Mouse (Mus musculus) heart, adult 2 months (tissue): Measurements from ENCODE around the gene Gm11555. TPM values are rescaled to one million over a fixed set of nuclear protein-coding genes. Genes with fewer than 3 reads are reported as not detected.
"Not testable (repeated sequence)": the region's sequence is repeated elsewhere in the genome, so short reads cannot be mapped to it uniquely, and the experiment has no call there.

Experiments
- DNase-seq, 2 experiments: peaks; one replicate each; pipeline ENCODE4 v3.0.0; 2021
- H3K27ac ChIP-seq: fragments of 200-600 bp; 2 replicates; pipeline ENCODE4 v1.8.1; 2022
- H3K27me3 ChIP-seq: fragments of 200-500 bp; 2 replicates; pipeline ENCODE4 v1.6.1; 2012; ENCODE audit warnings: mild to moderate bottlenecking, low read length, inconsistent platforms, mixed read lengths; ENCODE audit not compliant: control insufficient read depth, insufficient read depth
- H3K36me3 ChIP-seq: fragments of 200-500 bp; 2 replicates; pipeline ENCODE4 v1.6.1; 2012; ENCODE audit warnings: low read length, inconsistent platforms; ENCODE audit not compliant: control insufficient read depth, insufficient read depth
- H3K4me1 ChIP-seq: fragments of 200-500 bp; 2 replicates; pipeline ENCODE4 v1.6.1; 2011; ENCODE audit warnings: low read length; ENCODE audit not compliant: control insufficient read depth, insufficient read depth
- H3K4me3 ChIP-seq: fragments of 200-600 bp; 2 replicates; pipeline ENCODE4 v1.8.1; 2022
- H3K79me2 ChIP-seq: fragments of 200-500 bp; replicated peaks from 2 replicates; pipeline ENCODE4 v1.6.1; 2012; ENCODE audit warnings: mild to moderate bottlenecking, inconsistent platforms, low read length, moderate library complexity, mixed read lengths; ENCODE audit not compliant: control insufficient read depth, insufficient read depth
- H3K9ac ChIP-seq: fragments of 200-500 bp; 2 replicates; pipeline ENCODE4 v1.6.1; 2012; ENCODE audit warnings: low read depth, mild to moderate bottlenecking, control low read depth, inconsistent platforms, low read length, mixed read lengths
- CTCF ChIP-seq: fragments of 200-600 bp; IDR thresholded peaks from 2 replicates; pipeline ENCODE4 v1.8.1; 2022; ENCODE audit warnings: antibody characterized with exemption, mild to moderate bottlenecking, moderate library complexity
- EP300 ChIP-seq: fragments of 200-500 bp; IDR thresholded peaks from 2 replicates; pipeline ENCODE4 v1.6.1; 2011; ENCODE audit warnings: low read depth, low read length, control low read depth; ENCODE audit not compliant: insufficient read depth
- POLR2A ChIP-seq: fragments of 200-500 bp; IDR thresholded peaks from 2 replicates; pipeline ENCODE4 v1.6.1; 2011; ENCODE audit warnings: mild to moderate bottlenecking, low read depth, low read length, control low read depth; ENCODE audit not compliant: insufficient read depth
- WGBS: fragments of 180-500 bp; shearing (Covaris S2); methylation state at CpG from one replicate; pipeline ENCODE4 v1.1.7; 2018; 5-methylcytosine and 5-hydroxymethylcytosine counted together
- intact Hi-C: fragments of 180-260 bp; cut with DNase I; formaldehyde crosslinking; loops from one replicate; pipeline ENCODE4 v1.15.1; 2025
- polyA plus RNA-seq: library from polyadenylated mRNA; depleted of rRNA; stranded (reverse); fragments of >200 nt; gene quantifications from 2 replicates; pipeline ENCODE4 v1.2.3, GENCODE M21; 2012; rRNA removed
- total RNA-seq, 2 experiments: library from RNA; stranded (reverse); gene quantifications; 2 replicates each; pipeline ENCODE4 v1.2.3; 2021

Gene Gm11555
- total and polyA plus RNA-seq, 3 experiments, result not detected

GRCm38 (mm10) chr11:99620335-99620734 is 29.7 kb downstream of the Gm11555 start, which contains the start of gene Gm11562:
Gene Gm11562, minus strand, starts transcription at chr11:99620435.
- no peaks in the 10 kb centered on the region for H3K4me1 ChIP-seq
- no peaks in the 10 kb centered on the region for H3K79me2 ChIP-seq
- H3K27me3 ChIP-seq, result no peaks in the 10 kb centered on the region
- no peak for DNase-seq
- H3K4me3 ChIP-seq, result no peak within 1 kb of the TSS
- H3K27ac ChIP-seq, result no peak within 1 kb of the TSS
- no peak within 1 kb of the TSS for H3K9ac ChIP-seq
- intact Hi-C loops, result no loop called here
- WGBS, result 67% methylated on average over 2 of the region's 2 CpGs
- TF ChIP-seq POLR2A, result no peak
- TF ChIP-seq CTCF, result no peak
- no peak for TF ChIP-seq EP300
- H3K36me3 ChIP-seq, result no peaks in the 10 kb centered on the region

DNA sequence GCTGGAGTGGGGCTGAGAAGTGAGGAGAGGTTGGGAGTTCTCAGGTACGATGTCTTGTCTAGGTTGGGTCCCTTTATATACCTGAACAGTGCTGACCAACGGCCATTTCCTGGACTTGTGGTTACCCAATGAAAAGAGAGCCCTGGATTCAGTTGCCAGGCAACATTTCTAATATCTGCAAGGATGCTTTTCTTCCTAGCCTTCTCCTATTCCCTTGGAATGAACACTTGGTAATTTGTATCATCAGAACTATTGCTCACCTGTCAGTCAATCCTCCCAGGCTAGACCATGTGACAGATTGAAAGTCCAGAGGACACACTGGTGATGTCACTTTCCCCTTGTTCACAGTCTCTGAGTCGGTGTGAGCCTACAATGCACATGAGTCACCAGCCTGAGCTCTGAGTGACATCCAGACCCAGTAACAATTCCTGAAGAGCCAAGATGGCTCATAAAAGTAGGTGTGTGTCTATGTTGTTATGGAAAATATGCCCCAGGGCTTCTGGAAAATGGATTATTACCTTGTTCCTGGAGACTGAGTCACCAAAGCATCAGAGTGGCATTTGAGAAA is 35.2 kb downstream of the Gm11555 start, which contains the start of gene Krtap2-4:
Gene Krtap2-4 (minus strand): TSS at position 51 of the 568 bp plus-strand sequence.
- no peaks in the 10 kb centered on the region for H3K36me3 ChIP-seq
- intact Hi-C loops, result no loop called here
- no peak within 1 kb of the TSS for H3K27ac ChIP-seq
- H3K4me1 ChIP-seq, result no peaks in the 10 kb centered on the region
- no peak within 1 kb of the TSS for H3K4me3 ChIP-seq
- TF ChIP-seq EP300 (no peak), POLR2A (no peak), CTCF (no peak)
- WGBS, result 65% methylated on average over 3 of the region's 3 CpGs
- H3K27me3 ChIP-seq, result no peaks in the 10 kb centered on the region
- no peak for DNase-seq
- no peaks in the 10 kb centered on the region for H3K79me2 ChIP-seq
- H3K9ac ChIP-seq, result no peak within 1 kb of the TSS

DNA sequence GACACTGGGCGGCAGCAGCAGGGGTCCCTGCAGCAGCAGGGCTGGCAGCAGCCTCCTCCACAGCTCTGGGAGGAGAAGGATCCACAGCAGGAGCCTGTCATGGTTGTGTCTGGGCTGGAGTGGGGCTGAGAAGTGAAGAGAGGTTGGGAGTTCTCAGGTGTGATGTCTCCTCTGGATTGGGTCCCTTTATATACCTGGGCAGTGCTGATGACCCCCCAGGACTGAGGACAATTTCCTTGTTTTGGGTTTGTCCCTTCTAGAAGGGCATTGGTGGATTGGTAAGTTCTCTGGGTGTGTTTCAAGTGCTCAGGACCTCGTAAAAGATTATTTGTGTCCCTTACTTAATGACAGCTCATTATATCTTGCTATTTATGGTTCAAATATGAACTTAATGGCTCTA is 39.9 kb downstream of the Gm11555 start, which contains the start of gene Gm11937:
Gene Gm11937 (minus strand): TSS at position 101 of the 400 bp plus-strand sequence.
- H3K9ac ChIP-seq, H3K36me3 ChIP-seq, DNase-seq, H3K79me2 ChIP-seq, intact Hi-C loops, H3K27me3 ChIP-seq, H3K4me1 ChIP-seq, H3K27ac ChIP-seq, H3K4me3 ChIP-seq: not testable (repeated sequence)
- 51% methylated on average over 1 of the region's 2 CpGs for WGBS

DNA sequence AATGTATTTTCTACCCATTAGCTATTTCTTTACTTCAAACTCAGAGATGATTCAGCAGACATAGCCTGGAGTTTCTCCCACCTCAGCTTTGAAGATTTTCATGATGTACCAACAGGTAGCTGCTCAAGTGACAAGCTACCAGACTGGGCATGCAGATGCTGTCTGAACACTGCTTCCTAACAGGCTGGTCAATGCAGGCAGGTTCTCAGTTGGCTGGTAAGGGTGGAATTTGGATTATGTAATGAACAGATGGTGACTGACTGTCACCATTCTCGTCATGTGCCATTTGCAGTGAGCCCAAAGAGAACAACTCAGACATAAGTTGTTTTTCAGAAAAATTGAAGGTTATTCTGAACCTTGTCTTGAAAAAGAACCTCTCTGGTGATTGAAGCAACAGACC is 40.9 kb downstream of the Gm11555 start:
- no peaks in the 10 kb centered on the region for H3K4me1 ChIP-seq
- H3K9ac ChIP-seq, result no peak overlapping the region
- no peak overlapping the region for H3K27ac ChIP-seq
- no peaks in the 10 kb centered on the region for H3K79me2 ChIP-seq
- TF ChIP-seq POLR2A, result no peak
- no peak for TF ChIP-seq EP300
- TF ChIP-seq CTCF, result no peak
- H3K4me3 ChIP-seq, result no peak overlapping the region
- DNase-seq, result no peak
- no peaks in the 10 kb centered on the region for H3K27me3 ChIP-seq
- WGBS, result 56% methylated on average over 1 of the region's 1 CpGs
- H3K36me3 ChIP-seq, result no peaks in the 10 kb centered on the region
- intact Hi-C loops, result no loop called here

DNA sequence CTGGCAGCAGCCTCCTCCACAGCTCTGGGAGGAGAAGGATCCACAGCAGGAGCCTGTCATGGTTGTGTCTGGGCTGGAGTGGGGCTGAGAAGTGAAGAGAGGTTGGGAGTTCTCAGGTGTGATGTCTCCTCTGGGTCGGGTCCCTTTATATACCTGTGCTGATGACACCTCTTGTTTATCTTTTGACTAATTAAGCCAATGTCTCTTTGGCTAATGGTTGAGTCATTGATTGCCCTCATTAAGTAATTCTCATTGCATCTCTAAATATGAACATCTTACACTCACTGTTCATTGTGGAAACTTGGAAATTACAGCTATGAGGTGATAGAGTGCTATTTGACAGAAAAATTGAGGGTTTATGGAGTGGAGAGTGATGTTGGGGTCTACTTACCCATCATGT is 46.8 kb downstream of the Gm11555 start, which contains the start of gene Gm11938:
Gene Gm11938 (minus strand): TSS at position 101 of the 400 bp plus-strand sequence.
- 47% methylated on average over 1 of the region's 1 CpGs for whole genome bisulfite sequencing
- H3K27me3 ChIP-seq, H3K36me3 ChIP-seq: not testable (repeated sequence)

More for the DNA sequence above, 46.8 kb downstream of the Gm11555 start, which contains the start of gene Gm11938:
- H3K27ac ChIP-seq, H3K79me2 ChIP-seq, DNase-seq, H3K4me1 ChIP-seq, H3K4me3 ChIP-seq, H3K9ac ChIP-seq, intact Hi-C loops: not testable (repeated sequence)

Other genes starting within 250 kb of the Gm11555 start
Only the 30 nearest of the 38 such genes appear.
- not detected for gene Krt23, start 157.1 kb downstream of the Gm11555 start, total RNA-seq
- gene Krt23, start 157.1 kb downstream of the Gm11555 start, polyA plus RNA-seq, result 0.80 TPM in 1 of 2 replicates, not detected in the other
- not detected for gene Krt39, start 128.9 kb downstream of the Gm11555 start, total RNA-seq
- not detected in 2 replicates for gene Krt39, start 128.9 kb downstream of the Gm11555 start, polyA plus RNA-seq
- not detected for gene Krt40, start 107.1 kb downstream of the Gm11555 start, total RNA-seq
- not detected in 2 replicates for gene Krt40, start 107.1 kb downstream of the Gm11555 start, polyA plus RNA-seq
- gene Krtap3-3, start 99.4 kb downstream of the Gm11555 start, total RNA-seq, result not detected
- not detected in 2 replicates for gene Krtap3-3, start 99.4 kb downstream of the Gm11555 start, polyA plus RNA-seq
- not detected for gene Krtap3-2, start 93.4 kb downstream of the Gm11555 start, total RNA-seq
- not detected in 2 replicates for gene Krtap3-2, start 93.4 kb downstream of the Gm11555 start, polyA plus RNA-seq
- not detected for gene Gm11939, start 90.8 kb downstream of the Gm11555 start, total RNA-seq
- gene Gm11939, start 90.8 kb downstream of the Gm11555 start, polyA plus RNA-seq, result not detected in 2 replicates
- not detected for gene Krtap3-1, start 83.6 kb downstream of the Gm11555 start, total RNA-seq
- not detected in 2 replicates for gene Krtap3-1, start 83.6 kb downstream of the Gm11555 start, polyA plus RNA-seq
- gene Krtap1-5, start 69.2 kb downstream of the Gm11555 start, total RNA-seq, result not detected
- not detected in 2 replicates for gene Krtap1-5, start 69.2 kb downstream of the Gm11555 start, polyA plus RNA-seq
- gene Krtap1-4, start 66.6 kb downstream of the Gm11555 start, total RNA-seq, result not detected
- gene Krtap1-4, start 66.6 kb downstream of the Gm11555 start, polyA plus RNA-seq, result not detected in 2 replicates
- gene Krtap1-3, start 58.9 kb downstream of the Gm11555 start, total RNA-seq, result not detected
- gene Krtap1-3, start 58.9 kb downstream of the Gm11555 start, polyA plus RNA-seq, result not detected in 2 replicates
- gene Krtap9-3, start 52.1 kb downstream of the Gm11555 start, total RNA-seq, result not detected
- gene Krtap9-3, start 52.1 kb downstream of the Gm11555 start, polyA plus RNA-seq, result not detected in 2 replicates
- not detected for gene Gm11938, start 46.9 kb downstream of the Gm11555 start, total RNA-seq
- not detected in 2 replicates for gene Gm11938, start 46.9 kb downstream of the Gm11555 start, polyA plus RNA-seq
- not detected for gene Gm11937, start 40.0 kb downstream of the Gm11555 start, total RNA-seq
- gene Gm11937, start 40.0 kb downstream of the Gm11555 start, polyA plus RNA-seq, result not detected in 2 replicates
- not detected for gene Krtap2-4, start 35.4 kb downstream of the Gm11555 start, total RNA-seq
- not detected in 2 replicates for gene Krtap2-4, start 35.4 kb downstream of the Gm11555 start, polyA plus RNA-seq
- gene Gm11562, start 29.8 kb downstream of the Gm11555 start, total RNA-seq, result not detected
- gene Gm11562, start 29.8 kb downstream of the Gm11555 start, polyA plus RNA-seq, result not detected in 2 replicates
- gene Krtap4-1, start 22.0 kb downstream of the Gm11555 start, total RNA-seq, result not detected
- not detected in 2 replicates for gene Krtap4-1, start 22.0 kb downstream of the Gm11555 start, polyA plus RNA-seq
- gene Krtap4-2, start 15.2 kb downstream of the Gm11555 start, total RNA-seq, result not detected
- gene Krtap4-2, start 15.2 kb downstream of the Gm11555 start, polyA plus RNA-seq, result not detected in 2 replicates
- not detected for gene Krtap4-7, start 6.1 kb downstream of the Gm11555 start, total RNA-seq
- not detected in 2 replicates for gene Krtap4-7, start 6.1 kb downstream of the Gm11555 start, polyA plus RNA-seq
- not detected for gene Gm11563, start 8.7 kb upstream of the Gm11555 start, total RNA-seq
- not detected in 2 replicates for gene Gm11563, start 8.7 kb upstream of the Gm11555 start, polyA plus RNA-seq
- gene Krtap4-6, start 15.7 kb upstream of the Gm11555 start, total RNA-seq, result not detected
- not detected in 2 replicates for gene Krtap4-6, start 15.7 kb upstream of the Gm11555 start, polyA plus RNA-seq
- not detected for gene Gm14190, start 40.5 kb upstream of the Gm11555 start, total RNA-seq
- gene Gm14190, start 40.5 kb upstream of the Gm11555 start, polyA plus RNA-seq, result not detected in 2 replicates
- not detected for gene Gm14180, start 84.1 kb upstream of the Gm11555 start, total RNA-seq
- not detected in 2 replicates for gene Gm14180, start 84.1 kb upstream of the Gm11555 start, polyA plus RNA-seq
- not detected for gene Gm11595, start 122.7 kb upstream of the Gm11555 start, total RNA-seq
- gene Gm11595, start 122.7 kb upstream of the Gm11555 start, polyA plus RNA-seq, result not detected in 2 replicates
- not detected for gene Krtap4-8, start 130.5 kb upstream of the Gm11555 start, total RNA-seq
- gene Krtap4-8, start 130.5 kb upstream of the Gm11555 start, polyA plus RNA-seq, result not detected in 2 replicates
- gene Krtap4-9, start 135.0 kb upstream of the Gm11555 start, total RNA-seq, result not detected
- not detected in 2 replicates for gene Krtap4-9, start 135.0 kb upstream of the Gm11555 start, polyA plus RNA-seq
- not detected for gene Gm11596, start 143.2 kb upstream of the Gm11555 start, total RNA-seq
- not detected in 2 replicates for gene Gm11596, start 143.2 kb upstream of the Gm11555 start, polyA plus RNA-seq
- not detected for gene Gm11569, start 148.7 kb upstream of the Gm11555 start, total RNA-seq
- gene Gm11569, start 148.7 kb upstream of the Gm11555 start, polyA plus RNA-seq, result not detected in 2 replicates
- not detected for gene Gm11554, start 154.2 kb upstream of the Gm11555 start, total RNA-seq
- gene Gm11554, start 154.2 kb upstream of the Gm11555 start, polyA plus RNA-seq, result not detected in 2 replicates
- not detected for gene Krtap4-13, start 159.7 kb upstream of the Gm11555 start, total RNA-seq
- gene Krtap4-13, start 159.7 kb upstream of the Gm11555 start, polyA plus RNA-seq, result not detected in 2 replicates
- gene Gm11564, start 165.4 kb upstream of the Gm11555 start, total RNA-seq, result not detected
- gene Gm11564, start 165.4 kb upstream of the Gm11555 start, polyA plus RNA-seq, result not detected in 2 replicates